Mouse (Mus musculus): ENCODE measurements at regions not wholly inside any gene's neighbourhood (a gene's known extent, or its start where the extent isn't known, plus 50 kb on each side); places are given as distances from the start of the nearest gene placed in this dataset.
"Not testable (repeated sequence)": the region's sequence is repeated elsewhere in the genome, so short reads cannot be mapped to it uniquely, and the experiment has no call there.

- DNase-seq (ENCODE audit: low spot score in 2 of 2) = no peak
These were observed 347.1 kb upstream of the Tbl1xr1 start for GRCm38 (mm10) chr3:21729328-21729727.

- DNase-seq (ENCODE audit: low spot score in 2 of 2) = not testable (repeated sequence)
These were observed 340.8 kb upstream of the Tbl1xr1 start for GRCm38 (mm10) chr3:21735688-21736087.

GRCm38 (mm10) chr3:21739720-21740119, 336.7 kb upstream of the Tbl1xr1 start:
- DNase-seq (ENCODE audit: low spot score in 2 of 2) = no peak

- DNase-seq (ENCODE audit: low spot score in 2 of 2) = no peak
These were observed 332.3 kb upstream of the Tbl1xr1 start for GRCm38 (mm10) chr3:21744107-21744506.

- no peak for DNase-seq (ENCODE audit: low spot score in 2 of 2)
These were observed 315.8 kb upstream of the Tbl1xr1 start for GRCm38 (mm10) chr3:21760516-21761218.

GRCm38 (mm10) chr3:21761219-21761600, 315.2 kb upstream of the Tbl1xr1 start:
- DNase-seq (ENCODE audit: low spot score in 2 of 2) = no peak

GRCm38 (mm10) chr3:21761909-21762308, 314.5 kb upstream of the Tbl1xr1 start:
- DNase-seq (ENCODE audit: low spot score in 2 of 2) = no peak

- no peak for DNase-seq (ENCODE audit: low spot score in 2 of 2)
These were observed 308.4 kb upstream of the Tbl1xr1 start for GRCm38 (mm10) chr3:21768081-21768480.

GRCm38 (mm10) chr3:21769920-21770547, 306.4 kb upstream of the Tbl1xr1 start:
- no peak for DNase-seq (ENCODE audit: low spot score in 2 of 2)

- no peak for DNase-seq (ENCODE audit: low spot score in 2 of 2)
These were observed 304.6 kb upstream of the Tbl1xr1 start for GRCm38 (mm10) chr3:21771752-21772298.

- no peak for DNase-seq (ENCODE audit: low spot score in 2 of 2)
These were observed 302.1 kb upstream of the Tbl1xr1 start for GRCm38 (mm10) chr3:21774172-21774842.

GRCm38 (mm10) chr3:21778789-21779188, 297.7 kb upstream of the Tbl1xr1 start:
- DNase-seq (ENCODE audit: low spot score in 2 of 2) = no peak

- no peak for DNase-seq (ENCODE audit: low spot score in 2 of 2)
These were observed 284.3 kb upstream of the Tbl1xr1 start for GRCm38 (mm10) chr3:21791983-21792631.

- DNase-seq (ENCODE audit: low spot score in 2 of 2) = no peak
These were observed 278.3 kb upstream of the Tbl1xr1 start for GRCm38 (mm10) chr3:21798139-21798538.

GRCm38 (mm10) chr3:21803886-21804285, 272.6 kb upstream of the Tbl1xr1 start:
- DNase-seq (ENCODE audit: low spot score in 2 of 2) = not testable (repeated sequence)

GRCm38 (mm10) chr3:21806494-21807157, 269.8 kb upstream of the Tbl1xr1 start:
- no peak for DNase-seq (ENCODE audit: low spot score in 2 of 2)

- DNase-seq (ENCODE audit: low spot score in 2 of 2) = no peak
These were observed 267.9 kb upstream of the Tbl1xr1 start for GRCm38 (mm10) chr3:21808539-21808938.

GRCm38 (mm10) chr3:21809769-21810470, 266.5 kb upstream of the Tbl1xr1 start:
- no peak for DNase-seq (ENCODE audit: low spot score in 2 of 2)

GRCm38 (mm10) chr3:21813401-21813800, 263.1 kb upstream of the Tbl1xr1 start:
- no peak for DNase-seq (ENCODE audit: low spot score in 2 of 2)

- DNase-seq (ENCODE audit: low spot score in 2 of 2) = no peak
These were observed 259.2 kb upstream of the Tbl1xr1 start for GRCm38 (mm10) chr3:21816968-21817858.

Data from spleen, postnatal 10 days (tissue).